Mouse (Mus musculus): ENCODE measurements around the gene Nr3c2. TPM values are rescaled to one million over a fixed set of nuclear protein-coding genes. Genes with fewer than 3 reads are reported as not detected.
A peak's percentile ranks its signal among the peaks of the same experiment; 100 is the strongest.

Nr3c2 gene
- polyA plus RNA-seq (2014; fragmentation: Nextera tagmentation; extraction: Ambion mirVana), result 1.6 and 2.9 TPM in 2 replicates

GRCm38 (mm10) chr8:76899411-76900154, at the start of gene Nr3c2:
Gene Nr3c2, plus strand, starts transcription at chr8:76899442.
- H3K27ac ChIP-seq (ENCODE audit: low read depth), result no peak within 1 kb of the TSS
- peak within 1 kb of the TSS; percentile 34 for H3K4me3 ChIP-seq (ENCODE audit: low read depth, low read length)
- H3K4me1 ChIP-seq (replicated peaks; ENCODE audit: control insufficient read depth, insufficient read depth, low read length), result peaks cover 9% of the 10 kb centered on the region
- DNase-seq (ENCODE audit: low spot score) (peak; percentile 72), ATAC-seq (replicated peaks; ENCODE audit: low FRiP score, low TSS enrichment, low read depth) (no peak; the same call in 1 of the 2 replicates)
- peak within 1 kb of the TSS; percentile 60 for H3K4me2 ChIP-seq (ENCODE audit: low read length)
- H3K36me3 ChIP-seq (ENCODE audit: control insufficient read depth, insufficient read depth, low read length), result no peaks in the 10 kb centered on the region
- H3K27me3 ChIP-seq (replicated peaks; ENCODE audit: control insufficient read depth, insufficient read depth, low read length), result peaks cover 72% of the 10 kb centered on the region
- H3K9ac ChIP-seq (ENCODE audit: low read length), result peak within 1 kb of the TSS; percentile 30; the same call in 1 of the 2 replicates
- H3K9me3 ChIP-seq (ENCODE audit: control insufficient read depth, low read length), result no peaks in the 10 kb centered on the region
- WGBS, result under 1% methylated on average over 43 of the region's 47 CpGs

GRCm38 (mm10) chr8:76858534-76858933, 40.7 kb upstream of the Nr3c2 start:
- Histone ChIP-seq H3K4me1 (replicated peaks; ENCODE audit: control insufficient read depth, insufficient read depth, low read length) (no peaks in the 10 kb centered on the region), H3K4me2 (ENCODE audit: low read length) (no peak overlapping the region), H3K36me3 (ENCODE audit: control insufficient read depth, insufficient read depth, low read length) (no peaks in the 10 kb centered on the region), H3K9ac (ENCODE audit: low read length) (no peak overlapping the region), H3K9me3 (ENCODE audit: control insufficient read depth, low read length) (no peaks in the 10 kb centered on the region), H3K27ac (ENCODE audit: low read depth) (no peak overlapping the region), H3K27me3 (replicated peaks; ENCODE audit: control insufficient read depth, insufficient read depth, low read length) (no peaks in the 10 kb centered on the region), H3K4me3 (ENCODE audit: low read depth, low read length) (no peak overlapping the region)
- no peak for ATAC-seq (replicated peaks; ENCODE audit: low FRiP score, low TSS enrichment, low read depth)
- no peak for DNase-seq (ENCODE audit: low spot score)
- WGBS, result 68% methylated on average over 2 of the region's 2 CpGs

DNA sequence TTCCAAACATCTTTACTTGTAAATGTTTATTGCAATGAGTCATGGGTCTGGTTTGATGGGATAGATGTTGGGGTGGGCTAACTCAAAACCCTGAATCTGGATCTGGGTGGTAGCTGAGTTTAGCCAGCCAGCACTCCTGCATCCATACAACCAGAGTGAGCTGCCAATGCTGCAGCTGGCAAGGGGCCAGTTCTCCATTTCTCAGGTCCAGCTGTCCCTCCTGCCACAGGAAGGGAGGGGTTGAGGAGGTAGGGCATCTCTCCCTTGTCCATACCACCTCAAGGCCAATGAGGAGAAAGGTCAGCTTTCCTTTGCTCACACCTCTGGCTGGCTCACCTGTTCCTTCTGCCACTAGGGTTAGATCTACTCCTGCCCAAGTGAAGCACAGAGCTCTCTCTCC, 39.5 kb upstream of the Nr3c2 start:
- no peak overlapping the region for H3K9ac ChIP-seq (ENCODE audit: low read length)
- no peaks in the 10 kb centered on the region for H3K4me1 ChIP-seq (replicated peaks; ENCODE audit: control insufficient read depth, insufficient read depth, low read length)
- DNase-seq (ENCODE audit: low spot score), result no peak
- H3K4me2 ChIP-seq (ENCODE audit: low read length), result no peak overlapping the region
- H3K36me3 ChIP-seq (ENCODE audit: control insufficient read depth, insufficient read depth, low read length), result no peaks in the 10 kb centered on the region
- no peak for ATAC-seq (replicated peaks; ENCODE audit: low FRiP score, low TSS enrichment, low read depth)
- no peaks in the 10 kb centered on the region for H3K27me3 ChIP-seq (replicated peaks; ENCODE audit: control insufficient read depth, insufficient read depth, low read length)
- H3K27ac ChIP-seq (ENCODE audit: low read depth), result no peak overlapping the region
- no peak overlapping the region for H3K4me3 ChIP-seq (ENCODE audit: low read depth, low read length)
- no peaks in the 10 kb centered on the region for H3K9me3 ChIP-seq (ENCODE audit: control insufficient read depth, low read length)

- ATAC-seq (replicated peaks; ENCODE audit: low FRiP score, low TSS enrichment, low read depth), result no peak
- H3K9ac ChIP-seq (ENCODE audit: low read length), result no peak overlapping the region
- no peaks in the 10 kb centered on the region for H3K36me3 ChIP-seq (ENCODE audit: control insufficient read depth, insufficient read depth, low read length)
- DNase-seq (ENCODE audit: low spot score), result no peak
- H3K4me3 ChIP-seq (ENCODE audit: low read depth, low read length), result no peak overlapping the region
- WGBS, result 93% methylated on average over 1 of the region's 1 CpGs
- no peaks in the 10 kb centered on the region for H3K27me3 ChIP-seq (replicated peaks; ENCODE audit: control insufficient read depth, insufficient read depth, low read length)
- no peaks in the 10 kb centered on the region for H3K4me1 ChIP-seq (replicated peaks; ENCODE audit: control insufficient read depth, insufficient read depth, low read length)
- no peaks in the 10 kb centered on the region for H3K9me3 ChIP-seq (ENCODE audit: control insufficient read depth, low read length)
- no peak overlapping the region for H3K27ac ChIP-seq (ENCODE audit: low read depth)
- H3K4me2 ChIP-seq (ENCODE audit: low read length), result no peak overlapping the region
These were observed 36.2 kb upstream of the Nr3c2 start for GRCm38 (mm10) chr8:76863066-76863465.

DNA sequence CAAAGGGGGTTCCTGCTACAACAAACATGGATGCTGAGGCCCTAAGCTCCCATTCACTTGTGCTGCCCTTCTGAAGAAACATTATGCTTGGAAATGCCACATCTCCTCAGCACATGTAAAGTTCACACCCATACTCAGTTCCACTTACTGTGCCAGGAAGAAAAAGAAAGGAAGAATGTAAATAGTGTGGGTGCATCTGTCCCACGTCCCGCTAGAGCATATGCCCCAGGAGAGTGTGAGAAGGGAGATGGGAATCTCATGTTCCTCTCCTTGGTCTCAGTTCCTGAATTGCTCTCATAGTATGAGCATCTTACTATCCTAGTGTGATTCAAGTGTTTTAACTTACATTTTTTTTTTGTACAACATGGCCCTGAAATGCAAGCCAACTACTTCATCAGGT, 22.4 kb upstream of the Nr3c2 start:
- Histone ChIP-seq H3K27ac (ENCODE audit: low read depth) (no peak overlapping the region), H3K27me3 (replicated peaks; ENCODE audit: control insufficient read depth, insufficient read depth, low read length) (no peaks in the 10 kb centered on the region), H3K36me3 (ENCODE audit: control insufficient read depth, insufficient read depth, low read length) (no peaks in the 10 kb centered on the region), H3K4me3 (ENCODE audit: low read depth, low read length) (no peak overlapping the region), H3K4me1 (replicated peaks; ENCODE audit: control insufficient read depth, insufficient read depth, low read length) (no peaks in the 10 kb centered on the region), H3K9me3 (ENCODE audit: control insufficient read depth, low read length) (no peaks in the 10 kb centered on the region), H3K4me2 (ENCODE audit: low read length) (no peak overlapping the region), H3K9ac (ENCODE audit: low read length) (no peak overlapping the region)
- ATAC-seq (replicated peaks; ENCODE audit: low FRiP score, low TSS enrichment, low read depth) (no peak), DNase-seq (ENCODE audit: low spot score) (no peak)
- WGBS, result 89% methylated on average over 2 of the region's 2 CpGs

DNA sequence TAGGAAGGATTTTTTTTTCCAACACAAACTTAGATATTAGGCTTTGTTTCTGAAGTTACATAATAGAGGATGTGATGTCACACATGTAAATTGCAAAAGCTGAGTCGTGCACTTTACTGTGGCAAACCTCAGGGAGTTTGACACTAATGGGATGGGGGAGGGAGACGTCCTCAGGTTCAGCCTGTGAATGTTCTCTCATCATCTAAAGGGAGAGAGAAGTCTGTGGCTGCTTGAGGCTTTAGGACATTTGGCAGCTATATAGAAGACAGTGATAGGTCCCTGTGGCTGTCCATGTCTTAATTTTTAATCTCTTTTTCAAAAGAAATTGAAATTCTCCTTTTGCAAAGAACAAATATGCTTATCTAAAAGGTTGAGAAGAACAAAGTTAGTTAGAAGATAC, 2.2 kb upstream of the Nr3c2 start:
- Histone ChIP-seq H3K27ac (ENCODE audit: low read depth) (no peak overlapping the region), H3K27me3 (replicated peaks; ENCODE audit: control insufficient read depth, insufficient read depth, low read length) (peaks cover 48% of the 10 kb centered on the region), H3K4me1 (replicated peaks; ENCODE audit: control insufficient read depth, insufficient read depth, low read length) (peaks cover 9% of the 10 kb centered on the region), H3K4me3 (ENCODE audit: low read depth, low read length) (no peak overlapping the region), H3K4me2 (ENCODE audit: low read length) (no peak overlapping the region), H3K36me3 (ENCODE audit: control insufficient read depth, insufficient read depth, low read length) (no peaks in the 10 kb centered on the region), H3K9ac (ENCODE audit: low read length) (no peak overlapping the region), H3K9me3 (ENCODE audit: control insufficient read depth, low read length) (no peaks in the 10 kb centered on the region)
- no peak for ATAC-seq (replicated peaks; ENCODE audit: low FRiP score, low TSS enrichment, low read depth)
- DNase-seq (ENCODE audit: low spot score), result no peak
- 0% methylated on average over 2 of the region's 2 CpGs for WGBS

DNA sequence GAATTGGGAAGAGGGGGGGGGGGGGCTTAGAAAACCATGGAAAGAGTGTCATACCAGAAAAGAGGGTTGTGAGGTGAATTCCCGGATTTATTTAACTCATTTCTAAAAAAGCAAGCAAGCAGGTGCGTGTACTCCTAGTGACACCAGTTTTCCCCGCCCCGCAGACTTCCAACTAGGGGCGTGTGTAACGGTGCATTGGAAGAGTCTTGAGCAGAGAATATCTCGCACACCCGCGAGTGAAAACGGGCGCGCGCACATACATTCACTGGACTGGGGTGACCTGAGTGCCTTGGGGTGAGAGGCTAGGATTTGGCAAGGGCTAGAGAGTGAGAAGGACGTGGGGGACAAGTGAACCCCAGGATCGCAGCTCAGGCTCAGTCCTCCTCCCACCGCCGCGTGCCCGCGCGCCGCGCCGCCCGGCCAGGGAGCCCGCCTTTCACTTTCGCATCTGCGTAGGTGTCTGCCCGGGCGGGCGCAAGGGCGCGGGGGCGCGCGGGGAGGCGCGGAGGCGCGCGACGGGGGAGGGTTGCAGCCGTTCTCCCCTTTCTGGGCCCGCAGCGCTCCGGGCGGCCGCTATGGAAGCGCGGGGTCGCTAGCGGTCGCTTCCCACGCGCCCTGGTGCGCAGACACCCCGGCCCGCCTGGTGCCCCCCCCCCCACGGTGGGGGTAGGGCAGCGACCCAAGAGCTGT, 376 bp upstream of the Nr3c2 start:
- H3K9me3 ChIP-seq (ENCODE audit: control insufficient read depth, low read length), result no peaks in the 10 kb centered on the region
- ATAC-seq (replicated peaks; ENCODE audit: low FRiP score, low TSS enrichment, low read depth) (0 out of 2 replicates have a peak, but pooled peaks have one; percentile 2), DNase-seq (ENCODE audit: low spot score) (peak; percentile 80)
- peak overlapping the region; percentile 34 for H3K4me3 ChIP-seq (ENCODE audit: low read depth, low read length)
- peaks cover 9% of the 10 kb centered on the region for H3K4me1 ChIP-seq (replicated peaks; ENCODE audit: control insufficient read depth, insufficient read depth, low read length)
- no peaks in the 10 kb centered on the region for H3K36me3 ChIP-seq (ENCODE audit: control insufficient read depth, insufficient read depth, low read length)
- peak overlapping the region; percentile 60 for H3K4me2 ChIP-seq (ENCODE audit: low read length)
- WGBS, result under 1% methylated on average over 45 of the region's 60 CpGs
- H3K27ac ChIP-seq (ENCODE audit: low read depth), result no peak overlapping the region
- H3K27me3 ChIP-seq (replicated peaks; ENCODE audit: control insufficient read depth, insufficient read depth, low read length), result peaks cover 65% of the 10 kb centered on the region
- peak overlapping the region; percentile 30; the same call in 1 of the 2 replicates for H3K9ac ChIP-seq (ENCODE audit: low read length)

GRCm38 (mm10) chr8:76900155-76901141, 1.2 kb downstream of the Nr3c2 start:
- Histone ChIP-seq H3K4me1 (replicated peaks; ENCODE audit: control insufficient read depth, insufficient read depth, low read length) (peaks cover 9% of the 10 kb centered on the region), H3K4me2 (ENCODE audit: low read length) (peak overlapping the region; percentile 60), H3K9ac (ENCODE audit: low read length) (0 out of 2 replicates have a peak overlapping the region, but pooled peaks have one; percentile 1), H3K36me3 (ENCODE audit: control insufficient read depth, insufficient read depth, low read length) (no peaks in the 10 kb centered on the region), H3K4me3 (ENCODE audit: low read depth, low read length) (peak overlapping the region; percentile 34), H3K27ac (ENCODE audit: low read depth) (no peak overlapping the region), H3K9me3 (ENCODE audit: control insufficient read depth, low read length) (no peaks in the 10 kb centered on the region), H3K27me3 (replicated peaks; ENCODE audit: control insufficient read depth, insufficient read depth, low read length) (peaks cover 73% of the 10 kb centered on the region)
- no peak for ATAC-seq (replicated peaks; ENCODE audit: low FRiP score, low TSS enrichment, low read depth)
- peak; percentile 77 for DNase-seq (ENCODE audit: low spot score)
- WGBS, result under 1% methylated on average over 58 of the region's 58 CpGs
